Mouse (Mus musculus): Measurements from ENCODE around the gene Pno1. TPM values are rescaled to one million over a fixed set of nuclear protein-coding genes. Genes with fewer than 3 reads are reported as not detected.
"Not testable (repeated sequence)": the region's sequence is repeated elsewhere in the genome, so short reads cannot be mapped to it uniquely, and the experiment has no call there.

Gene Pno1
- total RNA-seq (2021) = 10 to 100 TPM; 26.1 to 28.6 TPM
- long read RNA-seq, transcript Pno1-201 (7 exons, 1,544 nt) = major isoform, 26 of 29 reads
- long read RNA-seq, partial matches to known transcripts = 1 of 29 reads
- long read RNA-seq, other reads (novel, unspliced or antisense) = 2 of 29 reads

GRCm38 (mm10) chr11:17211258-17212140 is at the start of gene Pno1:
Gene Pno1 (minus strand): TSS chr11:17211568.
- peak; percentile 94 to 98 for DNase-seq (ENCODE audit: low spot score in 2 of 2)

- DNase-seq (ENCODE audit: low spot score in 2 of 2) = no peak
Measured at GRCm38 (mm10) chr11:17257861-17258260, 46.5 kb upstream of the Pno1 start.

- DNase-seq (ENCODE audit: low spot score in 2 of 2) = peak; percentile 92 to 97
Measured at GRCm38 (mm10) chr11:17257443-17257842, 46.1 kb upstream of the Pno1 start, which contains the start of gene C1d. Gene C1d (plus strand): TSS chr11:17257579.

- DNase-seq (ENCODE audit: low spot score in 2 of 2) = no peak
Measured at GRCm38 (mm10) chr11:17256813-17257365, 45.5 kb upstream of the Pno1 start.

- DNase-seq (ENCODE audit: low spot score in 2 of 2) = no peak
Measured at GRCm38 (mm10) chr11:17248715-17249114, 37.3 kb upstream of the Pno1 start.

- not testable (repeated sequence) for DNase-seq (ENCODE audit: low spot score in 2 of 2)
Measured at GRCm38 (mm10) chr11:17238598-17238997, 27.2 kb upstream of the Pno1 start.

GRCm38 (mm10) chr11:17236449-17237037 is 25.2 kb upstream of the Pno1 start:
- no peak for DNase-seq (ENCODE audit: low spot score in 2 of 2)

GRCm38 (mm10) chr11:17232792-17233191 is 21.4 kb upstream of the Pno1 start:
- no peak for DNase-seq (ENCODE audit: low spot score in 2 of 2)

GRCm38 (mm10) chr11:17221126-17221525 is 9.8 kb upstream of the Pno1 start:
- DNase-seq (ENCODE audit: low spot score in 2 of 2) = no peak

- DNase-seq (ENCODE audit: low spot score in 2 of 2) = peak in 1 of 2 experiments; percentile 55
Measured at GRCm38 (mm10) chr11:17215475-17215874, 4.1 kb upstream of the Pno1 start.

- DNase-seq (ENCODE audit: low spot score in 2 of 2) = no peak
Measured at GRCm38 (mm10) chr11:17212903-17213509, 1.6 kb upstream of the Pno1 start.

GRCm38 (mm10) chr11:17212141-17212495 is 750 bp upstream of the Pno1 start:
- no peak for DNase-seq (ENCODE audit: low spot score in 2 of 2)

GRCm38 (mm10) chr11:17202481-17202880 is 8.9 kb downstream of the Pno1 start:
- DNase-seq (ENCODE audit: low spot score in 2 of 2) = no peak

GRCm38 (mm10) chr11:17200936-17201335 is 10.4 kb downstream of the Pno1 start:
- no peak for DNase-seq (ENCODE audit: low spot score in 2 of 2)

GRCm38 (mm10) chr11:17199840-17200501 is 11.4 kb downstream of the Pno1 start:
- no peak for DNase-seq (ENCODE audit: low spot score in 2 of 2)

- DNase-seq (ENCODE audit: low spot score in 2 of 2) = no peak
Measured at GRCm38 (mm10) chr11:17199170-17199569, 12.2 kb downstream of the Pno1 start.

- DNase-seq (ENCODE audit: low spot score in 2 of 2) = peak in 1 of 2 experiments; percentile 47
Measured at GRCm38 (mm10) chr11:17192151-17192844, 19.1 kb downstream of the Pno1 start.

GRCm38 (mm10) chr11:17188786-17189185 is 22.6 kb downstream of the Pno1 start:
- DNase-seq (ENCODE audit: low spot score in 2 of 2) = no peak

GRCm38 (mm10) chr11:17187649-17188048 is 23.7 kb downstream of the Pno1 start:
- DNase-seq (ENCODE audit: low spot score in 2 of 2) = no peak

GRCm38 (mm10) chr11:17183165-17183564 is 28.2 kb downstream of the Pno1 start:
- DNase-seq (ENCODE audit: low spot score in 2 of 2) = no peak

Data from layer of hippocampus, adult 18-20 months (tissue).